Mouse (Mus musculus) megakaryocyte, embryonic 14.5 days (primary cell): Measurements from ENCODE around the gene Dao.

Experiments
- FLI1 ChIP-seq: IDR thresholded peaks from 2 replicates; pipeline ENCODE4 v1.6.1; 2012; ENCODE audit warnings: low read length, inconsistent platforms, mixed read lengths
- GATA1 ChIP-seq: IDR thresholded peaks from 3 replicates; pipeline ENCODE4 v1.6.1; 2012; ENCODE audit warnings: mixed read lengths, low read length, inconsistent platforms, borderline replicate concordance

DNA sequence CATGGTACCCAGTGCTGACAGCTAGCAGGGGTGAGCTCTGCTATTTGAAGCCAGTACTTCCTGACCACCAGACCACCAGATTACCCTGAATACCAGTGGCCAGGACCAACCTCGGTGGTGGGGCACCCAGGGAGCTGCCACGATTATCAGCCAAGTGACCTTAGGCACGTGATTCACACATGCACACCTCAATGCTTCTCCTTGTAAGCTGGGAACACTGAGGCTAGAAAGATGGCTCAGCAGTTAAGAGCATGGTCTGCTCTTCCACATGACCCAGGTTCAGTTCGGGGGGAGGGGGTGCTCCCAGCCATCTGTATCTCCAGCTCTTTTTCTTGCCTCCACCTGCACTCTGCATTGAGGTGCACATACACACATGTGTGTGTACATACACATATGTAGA lies 5.5 kb downstream of the Dao start:
- TF ChIP-seq FLI1 (no peak), GATA1 (no peak)
